Mouse (Mus musculus) kidney, postnatal 0 days (tissue): ENCODE data around the gene Wasf1. TPM values are rescaled to one million over a fixed set of nuclear protein-coding genes. Genes with fewer than 3 reads are reported as not detected.

Source experiments
- ATAC-seq: fragments of 200-750 bp; cut with Nextera tagmentation; replicated peaks from 2 replicates; pipeline ENCODE4 v1.8.0; 2017; ENCODE audit warnings: low read depth, moderate number of reproducible peaks, moderate TSS enrichment, moderate library complexity; ENCODE audit not compliant: low FRiP score
- DNase-seq: peaks from one replicate; pipeline ENCODE4 v3.0.0-alpha.2; 2016; ENCODE audit warnings: low spot score
- H3K27ac ChIP-seq: fragments of 300-500 bp; sonication (generic); 2 replicates; pipeline ENCODE4 v1.5.1; 2014; ENCODE audit warnings: mild to moderate bottlenecking
- H3K27me3 ChIP-seq: fragments of 300-500 bp; sonication (generic); 2 replicates; pipeline ENCODE4 v1.6.1; 2014; ENCODE audit warnings: low read length, mixed read lengths; ENCODE audit not compliant: insufficient read depth
- H3K36me3 ChIP-seq: fragments of 300-500 bp; sonication (generic); 2 replicates; pipeline ENCODE4 v1.6.1; 2014; ENCODE audit warnings: low read length, mixed read lengths; ENCODE audit not compliant: insufficient read depth
- H3K4me1 ChIP-seq: fragments of 300-500 bp; sonication (generic); replicated peaks from 2 replicates; pipeline ENCODE4 v1.6.1; 2014; ENCODE audit warnings: antibody characterized with exemption, low read length, mixed read lengths; ENCODE audit not compliant: insufficient read depth
- H3K4me2 ChIP-seq: fragments of 300-500 bp; sonication (generic); 2 replicates; pipeline ENCODE4 v1.6.1; 2014; ENCODE audit warnings: mild to moderate bottlenecking, low read length, moderate library complexity, mixed read lengths
- H3K4me3 ChIP-seq: fragments of 300-500 bp; sonication (generic); replicated peaks from 2 replicates; pipeline ENCODE4 v1.5.1; 2014; ENCODE audit warnings: low read depth, low read length
- H3K9ac ChIP-seq: fragments of 300-500 bp; sonication (generic); 2 replicates; pipeline ENCODE4 v1.6.1; 2014; ENCODE audit warnings: low read depth, low read length
- H3K9me3 ChIP-seq: fragments of 300-500 bp; sonication (generic); replicated peaks from 2 replicates; pipeline ENCODE4 v1.6.1; 2016; ENCODE audit warnings: low read length, inconsistent platforms, mixed read lengths
- CTCF ChIP-seq: IDR thresholded peaks from 2 replicates; pipeline ENCODE4 v1.5.1; 2016; ENCODE audit warnings: antibody characterized with exemption, low read depth, mild to moderate bottlenecking, moderate library complexity
- WGBS: fragments of 180-500 bp; shearing (Covaris S2); extraction: QIAGEN DNeasy Blood & Tissue Kit; methylation state at CpG from one replicate; pipeline ENCODE4 v1.1.7; 2014; 5-methylcytosine and 5-hydroxymethylcytosine counted together
- polyA plus RNA-seq: library from polyadenylated mRNA; unstranded; fragments of >200 nt; fragmentation: Nextera tagmentation; extraction: Ambion mirVana; gene quantifications from 2 replicates; pipeline ENCODE4 v1.2.1, GENCODE M21; 2015

Wasf1 gene
- polyA plus RNA-seq, 1 experiment from 2014 or later: 13.2 TPM

GRCm38 (mm10) chr10:40906802-40907201, 23.5 kb downstream of the Wasf1 start:
- Histone ChIP-seq H3K9me3 (no peaks in the 10 kb centered on the region), H3K36me3 (no peaks in the 10 kb centered on the region), H3K27ac (no peak overlapping the region), H3K4me3 (no peak overlapping the region), H3K9ac (no peak overlapping the region), H3K27me3 (no peaks in the 10 kb centered on the region), H3K4me1 (no peaks in the 10 kb centered on the region), H3K4me2 (no peak overlapping the region)
- DNase-seq: no peak
- WGBS: 42% methylated on average over 7 of the region's 7 CpGs
- ATAC-seq: no peak
- no peak for TF ChIP-seq CTCF

DNA sequence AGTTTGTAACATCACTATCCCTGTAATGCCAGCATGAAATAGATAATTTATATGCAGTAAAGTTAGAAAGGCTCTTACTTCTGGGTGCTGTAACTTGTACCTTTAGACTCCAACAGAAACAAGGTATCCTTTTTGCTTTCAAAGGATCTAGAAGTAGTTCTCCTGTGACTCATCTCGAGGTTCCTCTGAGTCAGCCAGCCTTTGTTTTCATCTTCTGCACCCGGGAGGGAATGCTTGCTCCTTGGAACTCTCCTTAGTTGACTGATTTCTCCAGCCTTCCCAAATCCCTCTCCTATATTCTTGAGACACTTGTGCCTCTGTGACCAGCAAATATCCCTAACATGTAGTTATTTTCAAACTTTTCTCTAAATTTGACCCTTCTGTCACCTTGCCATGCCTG, 25.3 kb downstream of the Wasf1 start:
- WGBS: 44% methylated on average over 2 of the region's 2 CpGs

DNA sequence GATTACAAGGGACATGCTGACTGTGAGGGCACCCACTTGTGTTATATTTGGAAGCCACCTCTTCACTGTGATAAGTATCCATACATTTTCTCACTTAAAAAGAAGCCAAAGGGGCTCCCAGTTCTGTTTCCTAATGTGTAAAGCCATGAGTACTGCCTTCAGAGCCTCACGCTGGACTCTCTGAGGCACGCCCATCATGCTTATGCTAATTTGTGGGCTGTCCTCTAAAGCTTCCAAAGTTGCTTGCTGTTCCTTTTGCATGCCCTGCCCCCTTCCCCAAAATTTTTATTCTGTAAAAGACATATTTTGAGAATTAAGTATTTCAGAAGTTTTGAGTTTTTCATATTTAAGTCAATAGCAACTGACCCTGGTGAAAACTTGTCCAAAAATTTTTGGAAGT, 27.5 kb downstream of the Wasf1 start:
- Histone ChIP-seq H3K9ac (no peak overlapping the region), H3K4me1 (no peaks in the 10 kb centered on the region), H3K4me3 (no peak overlapping the region), H3K36me3 (no peaks in the 10 kb centered on the region), H3K4me2 (no peak overlapping the region), H3K27me3 (no peaks in the 10 kb centered on the region), H3K9me3 (no peaks in the 10 kb centered on the region), H3K27ac (no peak overlapping the region)
- 68% methylated on average over 2 of the region's 2 CpGs for whole genome bisulfite sequencing
- TF ChIP-seq CTCF: no peak
- DNase-seq (peak; percentile 29), ATAC-seq (no peak)

More for the DNA sequence above, 25.3 kb downstream of the Wasf1 start:
- Histone ChIP-seq H3K9ac (no peak overlapping the region), H3K4me3 (no peak overlapping the region), H3K4me1 (no peaks in the 10 kb centered on the region), H3K27me3 (no peaks in the 10 kb centered on the region), H3K4me2 (no peak overlapping the region), H3K27ac (no peak overlapping the region), H3K9me3 (no peaks in the 10 kb centered on the region), H3K36me3 (no peaks in the 10 kb centered on the region)
- no peak for ATAC-seq
- no peak for DNase-seq
- no peak for TF ChIP-seq CTCF

- Histone ChIP-seq H3K4me1 (no peaks in the 10 kb centered on the region), H3K9me3 (no peaks in the 10 kb centered on the region), H3K4me3 (no peak overlapping the region), H3K9ac (no peak overlapping the region), H3K36me3 (no peaks in the 10 kb centered on the region), H3K4me2 (no peak overlapping the region), H3K27ac (no peak overlapping the region), H3K27me3 (no peaks in the 10 kb centered on the region)
- ATAC-seq: no peak
- no peak for TF ChIP-seq CTCF
- WGBS: 79% methylated on average over 2 of the region's 2 CpGs
- DNase-seq: no peak
Measured at GRCm38 (mm10) chr10:40915240-40915639, 32.0 kb downstream of the Wasf1 start.

- TF ChIP-seq CTCF: no peak
- H3K4me1 ChIP-seq: no peaks in the 10 kb centered on the region
- no peak overlapping the region for H3K4me2 ChIP-seq
- ATAC-seq: no peak
- 83% methylated on average over 8 of the region's 8 CpGs for WGBS
- H3K27ac ChIP-seq: no peak overlapping the region
- no peak overlapping the region for H3K9ac ChIP-seq
- peaks cover 3% of the 10 kb centered on the region; the same call in 1 of the 2 replicates for H3K36me3 ChIP-seq
- no peaks in the 10 kb centered on the region for H3K27me3 ChIP-seq
- DNase-seq: no peak
- no peak overlapping the region for H3K4me3 ChIP-seq
- H3K9me3 ChIP-seq: no peaks in the 10 kb centered on the region
Measured at GRCm38 (mm10) chr10:40918669-40919440, 35.6 kb downstream of the Wasf1 start.

DNA sequence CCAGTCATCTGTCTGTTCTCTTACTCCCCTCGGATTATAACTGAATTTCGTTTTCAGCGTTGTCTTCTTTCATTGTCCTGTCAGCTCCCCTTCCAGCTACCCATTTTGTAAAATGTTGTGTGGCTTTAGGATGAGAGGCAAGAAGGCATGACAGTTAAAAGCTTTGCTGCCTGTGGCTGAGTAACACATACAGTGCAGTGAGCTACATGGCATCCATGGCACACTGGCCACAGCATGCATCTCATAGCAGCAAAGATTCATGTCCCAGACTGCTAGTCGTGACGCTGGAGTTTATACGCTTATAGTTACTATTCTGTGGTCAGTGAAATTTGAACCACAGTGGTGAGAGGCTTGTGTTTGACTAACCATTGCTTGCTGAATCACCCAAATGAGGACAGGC, 36.2 kb downstream of the Wasf1 start:
- DNase-seq (no peak), ATAC-seq (no peak)
- Histone ChIP-seq H3K9ac (no peak overlapping the region), H3K4me3 (no peak overlapping the region), H3K27ac (no peak overlapping the region), H3K9me3 (no peaks in the 10 kb centered on the region), H3K4me1 (no peaks in the 10 kb centered on the region), H3K36me3 (peaks cover 3% of the 10 kb centered on the region; the same call in 1 of the 2 replicates), H3K27me3 (no peaks in the 10 kb centered on the region), H3K4me2 (no peak overlapping the region)
- no peak for TF ChIP-seq CTCF
- WGBS: 73% methylated on average over 6 of the region's 6 CpGs

DNA sequence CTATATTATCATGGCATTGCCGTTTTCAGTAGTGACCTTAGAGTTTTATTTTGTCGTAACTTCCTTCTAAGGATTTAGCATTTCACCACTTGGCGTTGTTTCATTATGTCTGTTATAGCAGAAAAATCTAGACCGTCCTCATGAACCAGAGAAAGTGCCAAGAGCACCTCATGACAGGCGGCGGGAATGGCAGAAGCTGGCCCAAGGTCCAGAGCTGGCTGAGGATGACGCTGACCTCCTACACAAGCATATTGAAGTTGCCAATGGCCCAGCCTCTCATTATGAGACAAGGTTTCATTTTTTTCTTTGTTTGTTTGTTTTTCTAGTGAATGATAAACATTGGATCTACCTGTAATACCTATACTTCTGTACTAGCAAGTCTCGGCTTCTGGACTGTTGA, 49.7 kb downstream of the Wasf1 start:
- Histone ChIP-seq H3K4me1 (no peaks in the 10 kb centered on the region), H3K4me3 (no peak overlapping the region), H3K9ac (no peak overlapping the region), H3K4me2 (no peak overlapping the region), H3K27me3 (no peaks in the 10 kb centered on the region), H3K9me3 (no peaks in the 10 kb centered on the region), H3K27ac (no peak overlapping the region), H3K36me3 (0 out of 2 replicates have a peak, but pooled peaks cover 3% of the 10 kb centered on the region)
- no peak for TF ChIP-seq CTCF
- no peak for DNase-seq
- ATAC-seq: no peak
- 95% methylated on average over 8 of the region's 8 CpGs for WGBS
